Mouse (Mus musculus): Measurements from ENCODE around the gene Tma7.

DNA sequence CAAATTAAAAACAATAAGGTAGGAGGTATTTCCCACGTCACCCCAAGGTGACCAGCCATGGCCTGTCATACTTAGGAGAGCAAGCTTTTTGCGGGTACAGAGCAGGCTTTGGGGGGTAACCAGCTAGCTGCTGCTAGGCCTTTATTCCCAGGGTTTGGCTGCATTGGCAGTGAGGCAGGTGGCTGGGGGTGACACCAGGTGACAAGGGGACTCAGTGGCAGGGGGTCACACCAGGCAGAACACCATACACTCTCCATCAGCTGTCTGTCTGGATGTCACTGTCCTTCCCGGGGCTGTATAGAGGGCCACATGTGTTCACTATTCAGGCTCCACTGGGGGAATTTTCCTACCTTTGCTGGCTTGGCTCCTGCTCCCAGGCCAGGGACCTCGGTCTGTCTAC lies 25.5 kb downstream of the Tma7 start:
- TF ChIP-seq GATA1 (IDR thresholded peaks at IDR 0.05; ENCODE audit: low read length) = no peak
- no peak for TF ChIP-seq TAL1 (IDR thresholded peaks at IDR 0.05; ENCODE audit: low read length)

All from erythroblast, embryonic 14.5 days (primary cell).